17 mouse cellular contexts compared by ENCODE assay signal in the genomic region with DNA sequence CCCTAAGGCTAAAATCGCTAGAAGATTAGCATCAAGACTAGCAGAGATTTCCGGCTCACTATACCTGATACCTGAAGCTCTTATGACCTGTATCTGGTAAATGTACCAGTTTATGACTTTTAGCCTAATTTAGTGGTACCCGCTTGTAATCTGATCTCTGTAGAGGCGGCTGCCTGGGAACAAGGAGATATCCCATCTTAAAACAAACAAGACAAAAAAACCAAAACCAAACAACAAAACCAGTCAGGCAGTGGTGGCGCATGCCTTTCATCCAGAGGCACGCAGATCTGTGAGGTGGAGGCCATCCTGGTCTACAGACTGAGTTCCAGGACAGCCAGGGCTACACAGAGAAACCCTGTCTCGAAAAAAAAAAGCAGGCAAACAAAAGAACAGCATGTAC.
"Had no signal": no experiment of that assay in that cellular context is flagged by ENCODE, and none has a peak within 500 bp of the region (broad histone marks: within the 10 kb centered on the region; RNA-seq: fewer than 3 reads in every experiment).

No protein-coding gene starts in this region.

- ATAC-seq: intestine, embryonic 15.5 days; lung, postnatal 0 days had no signal

- H3K9ac ChIP-seq: intestine, embryonic 15.5 days; liver, embryonic 13.5 days; neural tube, embryonic 15.5 days had no signal

- H3K36me3 ChIP-seq: intestine, embryonic 15.5 days; liver, embryonic 13.5 days; midbrain, embryonic 10.5 days; neural tube, embryonic 15.5 days had no signal

- H3K27me3 ChIP-seq: intestine, embryonic 15.5 days; liver, embryonic 13.5 days; neural tube, embryonic 15.5 days had no signal

- DNase-seq: kidney, adult 18-20 months; kidney, postnatal 36 days; liver, embryonic 13.5 days; lung, adult 18-20 months; lung, postnatal 36 days; midbrain, embryonic 14.5 days; right cerebral cortex, adult 18-20 months; right cerebral cortex, postnatal 25 days; thymus, postnatal 4 days had no signal

- H3K4me3 ChIP-seq: intestine, embryonic 15.5 days; layer of hippocampus, adult 2 months; left cerebral cortex, adult 2 months; liver, embryonic 13.5 days; midbrain, embryonic 10.5 days; myocyte; neural tube, embryonic 15.5 days had no signal

- H3K4me2 ChIP-seq: intestine, embryonic 15.5 days; liver, embryonic 13.5 days; neural tube, embryonic 15.5 days had no signal

- H3K9me3 ChIP-seq: intestine, embryonic 15.5 days; liver, embryonic 13.5 days; midbrain, embryonic 10.5 days; neural tube, embryonic 15.5 days had no signal

- H3K27ac ChIP-seq: intestine, embryonic 15.5 days; layer of hippocampus, adult 2 months; left cerebral cortex, adult 2 months; liver, embryonic 13.5 days; neural tube, embryonic 15.5 days; stomach, postnatal 0 days had no signal
